Mouse (Mus musculus) CD4-positive, CD25-positive, alpha-beta regulatory T cell, adult 9 weeks (primary cell): ENCODE data around the gene Gm5795. TPM values are rescaled to one million over a fixed set of nuclear protein-coding genes. Genes with fewer than 3 reads are reported as not detected.

ENCODE experiments used
- polyA plus RNA-seq: library from polyadenylated mRNA; unstranded; fragments of 100-300 nt; shearing (Covaris generic); gene quantifications from one replicate; pipeline ENCODE4 v1.2.1, GENCODE M21; 2017

The Gm5795 gene
- not detected for polyA plus RNA-seq

DNA sequence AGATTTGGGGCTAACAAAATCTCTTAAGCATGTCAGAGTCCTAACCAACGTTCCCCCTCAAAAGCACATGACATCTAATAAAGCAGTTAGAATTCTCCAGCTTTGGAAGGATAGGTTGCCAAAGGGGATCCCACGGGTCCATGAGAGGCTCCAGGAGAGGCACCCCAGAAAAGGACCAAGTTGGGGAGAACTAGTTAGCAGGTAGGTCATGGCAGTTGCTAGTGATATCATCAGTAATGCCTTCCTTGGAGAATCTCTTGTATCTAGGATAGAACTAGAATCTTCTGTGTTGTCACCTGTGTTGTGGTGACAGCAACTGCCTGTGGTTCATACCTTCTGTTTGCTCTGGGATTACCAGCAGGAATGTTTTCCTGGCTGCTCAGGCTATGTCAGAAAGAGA lies at the start of gene Gm5795:
Gene Gm5795 (plus strand): TSS at position 301 of the 400 bp plus-strand sequence.

GRCm38 (mm10) chr14:3208272-3209152 lies 20.5 kb downstream of the Gm5795 start, which contains the start of gene D830030K20Rik:
D830030K20Rik (plus strand) TSS chr14:3208488.

Other genes starting within 250 kb of the Gm5795 start
- gene Gm2888, start 158.3 kb upstream of the Gm5795 start, polyA plus RNA-seq: not detected
- gene Gm2897, start 139.0 kb upstream of the Gm5795 start, polyA plus RNA-seq: 1.5 TPM
- not detected for gene Gm10340, start 54.3 kb upstream of the Gm5795 start, polyA plus RNA-seq
- 21.1 TPM for gene D830030K20Rik, start 20.2 kb downstream of the Gm5795 start, polyA plus RNA-seq
- gene Gm2956, start 144.4 kb downstream of the Gm5795 start, polyA plus RNA-seq: 2.0 TPM
- not detected for gene Gm10413, start 206.8 kb downstream of the Gm5795 start, polyA plus RNA-seq
- gene Gm10409, start 224.4 kb downstream of the Gm5795 start, polyA plus RNA-seq: 5.8 TPM
- 2.5 TPM for gene Gm3005, start 239.8 kb downstream of the Gm5795 start, polyA plus RNA-seq